Mouse (Mus musculus): ENCODE data around the gene Atl1. TPM values are rescaled to one million over a fixed set of nuclear protein-coding genes. Genes with fewer than 3 reads are reported as not detected.

The Atl1 gene
- total and polyA plus RNA-seq, 2 experiments from 2014 or later = 2.3 to 8.6 TPM

- Histone ChIP-seq H3K4me1 (ENCODE audit: control insufficient read depth, insufficient read depth) (peaks cover 36% of the 10 kb centered on the region), H3K27me3 (ENCODE audit: control insufficient read depth, insufficient read depth, low read length) (no peaks in the 10 kb centered on the region), H3K36me3 (replicated peaks; ENCODE audit: control insufficient read depth, insufficient read depth, low read length) (no peaks in the 10 kb centered on the region), H3K4me2 (ENCODE audit: low read depth, low read length) (peak overlapping the region; percentile 62), H3K4me3 (ENCODE audit: low read depth, low read length) (peak overlapping the region; percentile 89), H3K9ac (replicated peaks; ENCODE audit: low read depth, low read length) (peak overlapping the region; percentile 91), H3K27ac (ENCODE audit: low read depth) (peak overlapping the region; percentile 96), H3K9me3 (replicated peaks; ENCODE audit: control insufficient read depth, low read length) (no peaks in the 10 kb centered on the region)
- TF ChIP-seq CTCF (IDR thresholded peaks at IDR 0.05; ENCODE audit: low read depth) (no peak), EP300 (IDR thresholded peaks at IDR 0.05; ENCODE audit: low read depth) (no peak)
- no peak for ATAC-seq (ENCODE audit: insufficient read depth, low read depth)
- DNase-seq (ENCODE audit: low spot score) = no peak
- 24% methylated on average over 3 of the region's 3 CpGs for WGBS
Measured at GRCm38 (mm10) chr12:69891721-69892120, 693 bp upstream of the Atl1 start.

- no peak for TF ChIP-seq EP300 (IDR thresholded peaks at IDR 0.05; ENCODE audit: low read depth)
- TF ChIP-seq CTCF (IDR thresholded peaks at IDR 0.05; ENCODE audit: low read depth) = no peak
- H3K9ac ChIP-seq (replicated peaks; ENCODE audit: low read depth, low read length) = no peak overlapping the region
- peak overlapping the region; percentile 96 for H3K27ac ChIP-seq (ENCODE audit: low read depth)
- no peak for DNase-seq (ENCODE audit: low spot score)
- no peak overlapping the region for H3K4me3 ChIP-seq (ENCODE audit: low read depth, low read length)
- no peaks in the 10 kb centered on the region for H3K9me3 ChIP-seq (replicated peaks; ENCODE audit: control insufficient read depth, low read length)
- no peaks in the 10 kb centered on the region for H3K36me3 ChIP-seq (replicated peaks; ENCODE audit: control insufficient read depth, insufficient read depth, low read length)
- peak overlapping the region; percentile 62; the same call in 1 of the 2 replicates for H3K4me2 ChIP-seq (ENCODE audit: low read depth, low read length)
- WGBS = 61% methylated on average over 6 of the region's 6 CpGs
- H3K27me3 ChIP-seq (ENCODE audit: control insufficient read depth, insufficient read depth, low read length) = no peaks in the 10 kb centered on the region
- H3K4me1 ChIP-seq (ENCODE audit: control insufficient read depth, insufficient read depth) = peaks cover 38% of the 10 kb centered on the region
- no peak for ATAC-seq (ENCODE audit: insufficient read depth, low read depth)
Measured at GRCm38 (mm10) chr12:69893927-69894326, 1.5 kb downstream of the Atl1 start.

GRCm38 (mm10) chr12:69895046-69895445 is 2.6 kb downstream of the Atl1 start:
- Histone ChIP-seq H3K9me3 (replicated peaks; ENCODE audit: control insufficient read depth, low read length) (no peaks in the 10 kb centered on the region), H3K36me3 (replicated peaks; ENCODE audit: control insufficient read depth, insufficient read depth, low read length) (no peaks in the 10 kb centered on the region), H3K27ac (ENCODE audit: low read depth) (peak overlapping the region; percentile 96), H3K9ac (replicated peaks; ENCODE audit: low read depth, low read length) (no peak overlapping the region), H3K4me2 (ENCODE audit: low read depth, low read length) (no peak overlapping the region), H3K27me3 (ENCODE audit: control insufficient read depth, insufficient read depth, low read length) (no peaks in the 10 kb centered on the region), H3K4me1 (ENCODE audit: control insufficient read depth, insufficient read depth) (peaks cover 34% of the 10 kb centered on the region), H3K4me3 (ENCODE audit: low read depth, low read length) (no peak overlapping the region)
- WGBS = 66% methylated on average over 2 of the region's 2 CpGs
- ATAC-seq (ENCODE audit: insufficient read depth, low read depth) (no peak), DNase-seq (ENCODE audit: low spot score) (no peak)
- TF ChIP-seq CTCF (IDR thresholded peaks at IDR 0.05; ENCODE audit: low read depth) (no peak), EP300 (IDR thresholded peaks at IDR 0.05; ENCODE audit: low read depth) (no peak)

DNA sequence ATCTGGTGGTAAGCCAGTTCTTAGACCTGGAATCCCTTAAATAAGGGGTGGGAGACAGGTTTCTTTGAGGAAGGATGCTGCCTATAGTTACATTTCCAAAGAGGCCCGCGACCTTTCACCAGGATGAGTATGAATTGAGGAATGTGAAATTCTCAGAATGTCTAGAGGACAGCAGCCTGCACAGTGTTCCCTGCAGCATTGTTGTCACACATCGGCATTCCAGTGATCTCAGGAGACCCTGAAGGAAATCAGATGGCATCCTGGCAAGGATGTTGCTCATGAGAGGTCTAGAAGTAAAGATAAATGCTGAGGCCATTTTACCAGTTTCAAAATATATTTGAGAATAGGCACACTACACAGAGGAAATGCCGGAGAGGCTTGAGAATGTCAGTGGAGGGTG is 5.7 kb downstream of the Atl1 start:
- Histone ChIP-seq H3K27ac (ENCODE audit: low read depth) (peak overlapping the region; percentile 52), H3K9ac (replicated peaks; ENCODE audit: low read depth, low read length) (no peak overlapping the region), H3K4me1 (ENCODE audit: control insufficient read depth, insufficient read depth) (peaks cover 19% of the 10 kb centered on the region), H3K4me3 (ENCODE audit: low read depth, low read length) (no peak overlapping the region), H3K36me3 (replicated peaks; ENCODE audit: control insufficient read depth, insufficient read depth, low read length) (no peaks in the 10 kb centered on the region), H3K27me3 (ENCODE audit: control insufficient read depth, insufficient read depth, low read length) (no peaks in the 10 kb centered on the region), H3K4me2 (ENCODE audit: low read depth, low read length) (no peak overlapping the region), H3K9me3 (replicated peaks; ENCODE audit: control insufficient read depth, low read length) (no peaks in the 10 kb centered on the region)
- DNase-seq (ENCODE audit: low spot score) = peak; percentile 51
- 16% methylated on average over 4 of the region's 4 CpGs for WGBS
- peak; percentile 83 for ATAC-seq (ENCODE audit: insufficient read depth, low read depth)
- TF ChIP-seq CTCF (IDR thresholded peaks at IDR 0.05; ENCODE audit: low read depth) (no peak), EP300 (IDR thresholded peaks at IDR 0.05; ENCODE audit: low read depth) (peak; percentile 89)

DNA sequence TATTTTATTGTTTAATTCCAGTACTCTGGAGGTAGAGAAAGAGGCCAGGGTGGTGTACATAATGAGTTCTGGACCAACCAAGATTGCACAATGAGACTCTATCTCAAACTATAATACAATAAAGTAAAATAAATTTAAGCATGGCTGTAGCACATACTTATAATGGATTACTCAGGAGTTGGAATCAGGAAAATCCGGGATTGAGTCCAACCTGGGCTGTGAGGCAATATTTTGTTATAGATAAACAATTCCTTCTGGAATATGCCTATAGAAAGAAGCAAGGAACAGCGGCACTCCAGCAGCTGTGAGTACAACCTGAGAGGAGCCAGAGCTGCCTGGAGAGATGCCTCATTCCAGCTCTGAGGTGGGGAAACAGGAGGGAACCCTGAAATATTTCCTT is 12.6 kb downstream of the Atl1 start:
- Histone ChIP-seq H3K4me1 (ENCODE audit: control insufficient read depth, insufficient read depth) (no peaks in the 10 kb centered on the region), H3K36me3 (replicated peaks; ENCODE audit: control insufficient read depth, insufficient read depth, low read length) (no peaks in the 10 kb centered on the region), H3K4me3 (ENCODE audit: low read depth, low read length) (no peak overlapping the region), H3K27ac (ENCODE audit: low read depth) (no peak overlapping the region), H3K9ac (replicated peaks; ENCODE audit: low read depth, low read length) (no peak overlapping the region), H3K4me2 (ENCODE audit: low read depth, low read length) (no peak overlapping the region), H3K27me3 (ENCODE audit: control insufficient read depth, insufficient read depth, low read length) (no peaks in the 10 kb centered on the region), H3K9me3 (replicated peaks; ENCODE audit: control insufficient read depth, low read length) (no peaks in the 10 kb centered on the region)
- DNase-seq (ENCODE audit: low spot score) (no peak), ATAC-seq (ENCODE audit: insufficient read depth, low read depth) (no peak)
- TF ChIP-seq CTCF (IDR thresholded peaks at IDR 0.05; ENCODE audit: low read depth) = no peak
- WGBS = 50% methylated on average over 2 of the region's 2 CpGs

Data from heart, postnatal 0 days (tissue).